Mouse (Mus musculus): ENCODE results near the gene Gm37240. TPM values are rescaled to one million over a fixed set of nuclear protein-coding genes. Genes with fewer than 3 reads are reported as not detected.

The Gm37240 gene
- polyA plus RNA-seq, 1 experiment from 2014 or later = 14.9 TPM

DNA sequence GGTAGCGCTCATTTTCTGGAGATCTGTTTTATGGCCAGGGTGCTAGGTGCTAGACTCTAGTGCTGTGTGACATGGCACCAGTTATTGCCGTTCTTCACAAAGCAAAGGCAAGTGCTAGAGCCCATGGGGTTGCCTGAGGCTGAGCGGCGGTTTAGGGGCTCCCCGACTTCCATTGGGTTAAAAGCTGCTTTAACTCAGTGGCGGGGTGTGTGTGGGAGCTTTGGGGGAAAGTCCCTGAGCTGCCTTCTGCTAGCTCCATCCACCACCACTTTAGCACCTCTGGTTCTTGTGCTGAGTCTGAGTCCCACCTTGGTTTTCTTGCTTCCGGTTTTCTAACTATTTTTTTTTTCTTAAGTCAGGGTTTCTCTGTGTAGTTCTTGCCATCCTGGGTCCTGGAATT, 1207.3 kb downstream of the Gm37240 start:
- no peak overlapping the region for H3K9ac ChIP-seq
- no peaks in the 10 kb centered on the region for H3K27me3 ChIP-seq
- H3K36me3 ChIP-seq = no peaks in the 10 kb centered on the region
- H3K27ac ChIP-seq = no peak overlapping the region
- 90% methylated on average over 7 of the region's 7 CpGs for WGBS
- H3K4me2 ChIP-seq = no peak overlapping the region
- H3K4me3 ChIP-seq = no peak overlapping the region
- no peaks in the 10 kb centered on the region for H3K4me1 ChIP-seq
- no peak for ATAC-seq (ENCODE audit: insufficient number of reproducible peaks, low FRiP score, low TSS enrichment, low read depth)
- no peaks in the 10 kb centered on the region for H3K9me3 ChIP-seq

DNA sequence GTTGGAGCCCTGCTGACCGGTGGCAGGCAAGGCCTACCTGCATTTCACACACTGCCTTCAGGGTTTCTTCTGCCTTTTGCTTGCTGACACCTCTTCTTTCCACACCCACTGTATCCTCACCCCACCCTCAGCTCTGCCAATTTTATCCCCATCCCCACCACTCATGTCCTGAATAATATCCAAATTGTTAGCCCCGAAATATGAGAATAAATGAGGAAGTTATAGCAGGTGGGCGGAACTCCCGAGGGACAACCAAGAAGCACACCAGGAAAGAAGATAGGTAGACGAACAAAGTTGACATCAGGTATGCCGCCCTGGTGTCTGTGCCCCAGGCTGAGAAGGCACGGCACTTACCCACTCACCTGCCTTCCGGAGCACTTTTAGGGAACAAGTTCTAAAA, 1207.8 kb downstream of the Gm37240 start:
- Histone ChIP-seq H3K4me1 (no peaks in the 10 kb centered on the region), H3K27me3 (no peaks in the 10 kb centered on the region), H3K9ac (no peak overlapping the region), H3K4me2 (no peak overlapping the region), H3K27ac (no peak overlapping the region), H3K4me3 (no peak overlapping the region), H3K9me3 (no peaks in the 10 kb centered on the region), H3K36me3 (no peaks in the 10 kb centered on the region)
- no peak for ATAC-seq (ENCODE audit: insufficient number of reproducible peaks, low FRiP score, low TSS enrichment, low read depth)
- WGBS = 84% methylated on average over 8 of the region's 8 CpGs

DNA sequence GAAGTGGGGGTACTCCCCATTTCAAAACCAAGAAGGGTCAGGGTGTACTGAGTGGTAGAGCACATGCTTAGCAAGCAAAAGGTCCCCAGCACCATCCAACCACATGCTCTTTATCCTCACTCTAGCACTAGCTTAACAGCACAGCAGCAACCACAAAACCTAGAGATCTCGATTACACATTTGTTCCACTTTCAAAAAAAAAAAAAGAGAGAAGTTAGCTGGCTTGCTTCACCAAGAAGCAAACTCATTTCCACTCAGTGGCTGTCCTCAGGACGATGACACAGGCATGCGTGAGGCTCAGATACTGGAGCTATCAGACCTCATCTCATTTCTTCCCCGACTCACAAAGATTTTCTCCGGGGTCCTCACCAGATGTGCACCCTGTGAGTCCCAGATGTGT, 1208.4 kb downstream of the Gm37240 start:
- no peak for ATAC-seq (ENCODE audit: insufficient number of reproducible peaks, low FRiP score, low TSS enrichment, low read depth)
- Histone ChIP-seq H3K9ac (no peak overlapping the region), H3K9me3 (no peaks in the 10 kb centered on the region), H3K4me3 (no peak overlapping the region), H3K4me1 (no peaks in the 10 kb centered on the region), H3K36me3 (no peaks in the 10 kb centered on the region), H3K4me2 (no peak overlapping the region), H3K27me3 (no peaks in the 10 kb centered on the region), H3K27ac (no peak overlapping the region)
- 76% methylated on average over 5 of the region's 5 CpGs for WGBS

DNA sequence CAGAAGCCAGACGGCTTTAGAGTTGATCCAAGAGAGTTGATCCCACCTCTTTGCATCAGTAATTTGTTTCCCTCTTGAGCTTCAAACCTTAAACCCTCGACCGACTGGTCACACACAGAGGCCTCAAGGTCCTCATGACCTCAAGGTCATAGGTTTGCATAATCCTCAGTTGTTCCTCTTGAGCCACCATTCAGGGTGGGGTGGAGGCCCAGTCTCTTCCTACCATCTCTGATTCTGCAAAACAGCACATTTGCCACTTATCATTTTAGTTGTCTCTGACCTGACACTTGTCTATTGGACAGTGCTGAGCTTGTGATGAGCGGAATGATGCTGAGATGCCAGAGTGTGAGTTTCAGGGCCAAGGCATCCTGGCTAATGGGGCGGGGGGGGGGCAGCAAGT, 1211.6 kb downstream of the Gm37240 start:
- Histone ChIP-seq H3K27ac (no peak overlapping the region), H3K4me1 (no peaks in the 10 kb centered on the region), H3K27me3 (no peaks in the 10 kb centered on the region), H3K9ac (no peak overlapping the region), H3K36me3 (no peaks in the 10 kb centered on the region), H3K4me2 (no peak overlapping the region), H3K9me3 (no peaks in the 10 kb centered on the region), H3K4me3 (no peak overlapping the region)
- WGBS = 75% methylated on average over 5 of the region's 5 CpGs
- no peak for ATAC-seq (ENCODE audit: insufficient number of reproducible peaks, low FRiP score, low TSS enrichment, low read depth)

DNA sequence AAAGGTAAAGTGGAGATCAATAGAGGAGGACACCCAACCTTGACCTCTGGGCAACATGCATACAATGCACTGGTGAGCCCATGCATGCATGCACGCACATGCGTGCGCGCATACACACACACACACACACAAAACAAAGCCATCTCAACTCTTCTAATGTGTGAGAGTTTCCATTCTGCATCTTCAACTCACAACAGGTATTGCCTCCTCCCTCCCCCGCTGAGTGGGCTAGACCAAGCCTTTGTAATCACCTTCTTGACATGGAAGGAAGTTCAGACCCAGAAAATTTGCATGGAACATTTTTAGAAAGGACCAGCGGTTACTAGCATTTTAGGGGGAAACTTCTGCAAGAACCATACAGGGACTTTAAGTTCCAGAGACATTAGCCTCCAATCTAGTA, 1213.8 kb downstream of the Gm37240 start:
- Histone ChIP-seq H3K4me2 (no peak overlapping the region), H3K27ac (no peak overlapping the region), H3K4me3 (no peak overlapping the region), H3K36me3 (no peaks in the 10 kb centered on the region), H3K4me1 (no peaks in the 10 kb centered on the region), H3K9me3 (no peaks in the 10 kb centered on the region), H3K9ac (no peak overlapping the region), H3K27me3 (no peaks in the 10 kb centered on the region)
- 93% methylated on average over 6 of the region's 6 CpGs for WGBS
- ATAC-seq (ENCODE audit: insufficient number of reproducible peaks, low FRiP score, low TSS enrichment, low read depth) = no peak

DNA sequence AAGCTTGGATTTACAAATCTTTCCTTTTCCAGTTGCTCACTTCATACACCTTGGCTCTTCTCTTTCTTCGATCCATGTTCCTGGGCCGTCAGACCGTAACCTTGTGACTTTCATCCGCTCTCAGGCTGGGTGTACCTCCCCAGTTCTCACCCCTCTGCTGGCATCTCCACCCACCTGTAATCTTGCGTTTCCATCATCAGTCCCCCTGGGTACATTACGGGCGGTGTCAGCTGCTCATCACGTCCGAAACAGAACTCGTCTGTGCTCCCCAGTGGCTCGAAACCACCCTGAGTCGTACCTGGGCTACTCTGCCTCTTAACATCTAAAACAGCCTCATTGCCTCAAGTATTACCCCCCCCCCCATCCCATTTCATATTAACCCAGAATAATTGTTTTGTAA, 1215.2 kb downstream of the Gm37240 start:
- no peak overlapping the region for H3K9ac ChIP-seq
- ATAC-seq (ENCODE audit: insufficient number of reproducible peaks, low FRiP score, low TSS enrichment, low read depth) = no peak
- no peaks in the 10 kb centered on the region for H3K36me3 ChIP-seq
- WGBS = 89% methylated on average over 12 of the region's 12 CpGs
- H3K27me3 ChIP-seq = peaks cover 4% of the 10 kb centered on the region; the same call in 1 of the 2 replicates
- peaks cover 3% of the 10 kb centered on the region; the same call in 1 of the 2 replicates for H3K4me1 ChIP-seq
- H3K4me3 ChIP-seq = no peak overlapping the region
- H3K9me3 ChIP-seq = no peaks in the 10 kb centered on the region
- no peak overlapping the region for H3K4me2 ChIP-seq
- H3K27ac ChIP-seq = no peak overlapping the region

DNA sequence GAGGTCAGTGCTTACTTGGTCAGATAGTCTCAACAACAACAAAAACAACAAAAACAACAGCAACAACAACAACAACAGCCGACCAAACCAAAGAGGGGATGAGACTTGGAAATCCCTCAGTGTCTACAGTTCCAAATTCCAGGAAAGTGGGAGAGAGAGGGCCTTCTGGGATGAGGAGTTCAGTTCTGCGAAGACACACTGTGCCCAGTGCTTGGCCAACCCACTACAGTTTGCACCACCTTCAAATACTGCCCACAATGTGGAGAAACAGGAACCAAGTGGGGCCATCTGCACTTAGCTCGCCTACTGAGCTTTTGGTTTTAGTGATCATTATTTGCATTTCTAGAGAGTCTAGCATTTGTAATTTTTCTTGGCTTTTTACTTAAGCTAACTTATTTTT, 1218.4 kb downstream of the Gm37240 start:
- H3K27me3 ChIP-seq = peaks cover 18% of the 10 kb centered on the region
- no peak overlapping the region for H3K9ac ChIP-seq
- no peak overlapping the region for H3K4me3 ChIP-seq
- WGBS = 86% methylated on average over 3 of the region's 3 CpGs
- H3K4me2 ChIP-seq = no peak overlapping the region
- no peak for ATAC-seq (ENCODE audit: insufficient number of reproducible peaks, low FRiP score, low TSS enrichment, low read depth)
- no peaks in the 10 kb centered on the region for H3K9me3 ChIP-seq
- H3K27ac ChIP-seq = no peak overlapping the region
- H3K36me3 ChIP-seq = no peaks in the 10 kb centered on the region
- peaks cover 13% of the 10 kb centered on the region for H3K4me1 ChIP-seq

DNA sequence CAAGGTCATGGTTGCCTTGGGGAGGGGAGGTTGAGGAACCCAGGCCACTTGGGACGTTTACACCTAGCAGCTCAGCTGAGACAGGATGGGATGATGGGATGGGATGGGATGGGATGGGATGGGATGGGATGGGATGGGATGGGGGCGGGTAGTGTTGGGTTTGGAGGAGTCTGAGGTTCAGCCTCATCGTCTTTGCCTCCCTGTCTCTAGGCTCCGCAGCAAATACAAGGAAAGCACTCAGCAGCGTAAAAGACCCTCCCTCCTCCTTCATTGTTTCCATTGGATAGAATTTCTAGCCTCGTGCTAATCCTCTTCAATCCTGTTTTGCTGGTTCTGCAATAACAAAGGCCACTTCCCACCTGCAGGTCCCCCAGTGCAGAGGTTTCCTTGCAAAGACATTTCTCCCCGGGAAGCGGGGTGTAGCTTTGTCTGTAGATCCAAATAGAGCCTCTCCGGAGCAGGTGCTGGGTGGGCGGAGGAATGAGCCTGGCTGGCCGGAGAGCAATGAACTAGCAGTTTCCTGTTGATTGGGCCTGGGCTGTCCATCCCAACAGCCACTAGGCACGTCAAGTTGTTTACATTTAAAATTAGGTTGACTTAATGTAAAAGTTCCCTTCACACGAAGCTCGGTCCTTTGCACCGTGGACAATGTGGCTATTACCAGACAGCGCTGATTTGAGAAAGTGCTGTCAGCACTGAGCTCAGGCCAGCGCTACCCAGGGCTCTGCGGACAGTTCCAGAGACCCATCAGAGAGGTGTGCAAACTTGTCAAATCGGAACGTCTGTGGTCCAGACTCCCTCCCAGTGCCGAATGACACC, 1221.9 kb downstream of the Gm37240 start:
- H3K9ac ChIP-seq = no peak overlapping the region
- H3K9me3 ChIP-seq = no peaks in the 10 kb centered on the region
- peak overlapping the region; percentile 67 for H3K27ac ChIP-seq
- H3K36me3 ChIP-seq = no peaks in the 10 kb centered on the region
- peaks cover 19% of the 10 kb centered on the region for H3K4me1 ChIP-seq
- 7% methylated on average over 21 of the region's 21 CpGs for WGBS
- H3K4me3 ChIP-seq = peak overlapping the region; percentile 38
- 0 out of 2 replicates have a peak, but pooled peaks have one; percentile 54 for ATAC-seq (ENCODE audit: insufficient number of reproducible peaks, low FRiP score, low TSS enrichment, low read depth)
- peaks cover 22% of the 10 kb centered on the region for H3K27me3 ChIP-seq
- peak overlapping the region; percentile 75 for H3K4me2 ChIP-seq

DNA sequence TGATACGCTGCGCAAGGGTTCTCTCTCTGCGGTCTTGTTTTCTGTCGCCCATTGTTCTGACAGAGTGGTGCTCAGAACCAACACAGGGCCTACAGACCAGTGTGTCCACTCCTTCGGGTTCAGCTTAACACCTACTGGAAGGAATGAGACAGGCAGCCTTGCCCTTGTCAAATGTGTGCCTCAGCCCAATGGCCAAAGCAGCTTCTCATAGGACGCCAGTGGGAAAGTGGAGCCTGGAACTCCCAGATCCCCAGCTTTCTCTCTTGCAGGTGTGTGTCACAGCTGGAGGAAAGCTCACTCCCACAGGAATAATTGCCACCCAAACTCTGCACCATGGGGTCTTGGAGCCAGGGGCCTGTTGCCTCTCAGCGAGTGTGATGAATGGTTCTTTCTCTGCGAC, 1222.6 kb downstream of the Gm37240 start:
- ATAC-seq (ENCODE audit: insufficient number of reproducible peaks, low FRiP score, low TSS enrichment, low read depth) = no peak
- 69% methylated on average over 8 of the region's 8 CpGs for WGBS

DNA sequence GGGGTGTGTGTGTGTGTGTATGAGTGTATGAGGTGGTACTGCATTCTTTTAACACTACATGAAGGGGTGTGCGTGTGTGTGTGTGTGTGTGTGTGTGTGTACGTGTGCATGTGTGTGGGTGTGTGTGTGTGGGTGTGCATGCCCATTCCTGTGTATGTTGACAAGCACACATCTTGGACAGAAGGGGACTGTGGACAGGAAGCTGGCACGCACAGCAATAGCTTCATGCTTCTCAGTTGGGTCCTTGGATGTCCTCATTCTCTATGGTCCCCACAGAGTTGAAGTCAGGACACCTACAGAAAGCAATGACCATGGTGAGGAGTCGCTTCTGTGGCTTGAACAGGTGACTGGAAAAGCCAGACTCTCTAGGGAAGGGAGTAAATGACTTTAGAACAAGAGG, 1223.5 kb downstream of the Gm37240 start:
- H3K4me1 ChIP-seq = peaks cover 19% of the 10 kb centered on the region
- H3K36me3 ChIP-seq = no peaks in the 10 kb centered on the region
- H3K4me2 ChIP-seq = no peak overlapping the region
- H3K9ac ChIP-seq = no peak overlapping the region
- peaks cover 22% of the 10 kb centered on the region for H3K27me3 ChIP-seq
- WGBS = 92% methylated on average over 4 of the region's 4 CpGs
- no peak overlapping the region for H3K27ac ChIP-seq
- no peak for ATAC-seq (ENCODE audit: insufficient number of reproducible peaks, low FRiP score, low TSS enrichment, low read depth)
- no peaks in the 10 kb centered on the region for H3K9me3 ChIP-seq
- no peak overlapping the region for H3K4me3 ChIP-seq

More for the DNA sequence above, 1222.6 kb downstream of the Gm37240 start:
- Histone ChIP-seq H3K27ac (no peak overlapping the region), H3K9me3 (no peaks in the 10 kb centered on the region), H3K36me3 (no peaks in the 10 kb centered on the region), H3K4me2 (no peak overlapping the region), H3K4me3 (no peak overlapping the region), H3K4me1 (peaks cover 19% of the 10 kb centered on the region), H3K9ac (no peak overlapping the region), H3K27me3 (peaks cover 22% of the 10 kb centered on the region)

DNA sequence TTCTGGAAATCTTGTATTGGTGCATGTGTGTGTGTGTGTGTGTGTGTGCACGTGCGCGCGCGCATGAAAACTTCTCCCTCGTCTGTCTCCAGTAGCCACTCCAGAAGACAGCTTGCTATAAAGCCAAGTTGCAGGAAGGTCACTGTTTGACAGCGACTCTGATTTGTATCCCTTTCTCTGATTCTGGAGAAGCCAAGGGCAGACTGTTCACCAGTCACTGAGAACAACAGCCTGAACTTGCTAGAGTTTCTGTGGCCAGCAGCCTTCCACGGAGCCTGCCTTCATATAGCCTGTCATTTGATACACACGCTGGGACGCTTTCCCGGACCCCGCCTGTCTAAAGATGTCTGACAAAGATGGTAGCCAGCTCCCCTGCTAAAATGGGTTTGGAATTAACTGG, 1224.2 kb downstream of the Gm37240 start:
- Histone ChIP-seq H3K36me3 (no peaks in the 10 kb centered on the region), H3K9me3 (no peaks in the 10 kb centered on the region), H3K9ac (no peak overlapping the region), H3K4me3 (no peak overlapping the region), H3K27ac (no peak overlapping the region), H3K4me1 (peaks cover 19% of the 10 kb centered on the region), H3K4me2 (no peak overlapping the region), H3K27me3 (peaks cover 22% of the 10 kb centered on the region)
- WGBS = 76% methylated on average over 12 of the region's 12 CpGs
- no peak for ATAC-seq (ENCODE audit: insufficient number of reproducible peaks, low FRiP score, low TSS enrichment, low read depth)

DNA sequence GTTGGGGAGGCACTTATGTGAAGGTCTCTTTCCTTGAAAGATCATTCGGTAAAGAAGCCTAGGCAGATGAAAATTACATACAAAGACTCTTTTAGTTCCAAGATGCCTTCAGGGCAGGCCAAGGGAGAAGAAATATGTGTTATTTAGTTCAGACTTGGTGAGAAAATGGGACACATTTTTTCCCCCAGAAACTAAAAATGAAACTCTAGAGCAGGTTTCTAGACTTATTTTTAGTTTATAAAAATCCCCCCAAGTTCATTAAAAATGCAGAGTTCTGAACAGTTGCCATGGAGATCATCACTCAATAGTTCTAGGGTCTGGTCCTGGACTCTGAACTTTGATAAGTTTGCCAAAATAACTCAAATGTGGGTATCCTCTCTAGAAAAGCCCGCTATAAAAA, 1226.9 kb downstream of the Gm37240 start:
- Histone ChIP-seq H3K9me3 (no peaks in the 10 kb centered on the region), H3K27ac (no peak overlapping the region), H3K36me3 (no peaks in the 10 kb centered on the region), H3K9ac (no peak overlapping the region), H3K27me3 (peaks cover 14% of the 10 kb centered on the region), H3K4me1 (peaks cover 7% of the 10 kb centered on the region), H3K4me3 (no peak overlapping the region), H3K4me2 (no peak overlapping the region)
- ATAC-seq (ENCODE audit: insufficient number of reproducible peaks, low FRiP score, low TSS enrichment, low read depth) = no peak
- WGBS = 73% methylated on average over 2 of the region's 2 CpGs

All from limb, embryonic 15.5 days (tissue).